Mouse (Mus musculus) embryonic fibroblast, embryonic 13.5 days (primary cell): Measurements from ENCODE around the gene Tgfbrap1.

Source experiments
- CTCF ChIP-seq: IDR thresholded peaks from 2 replicates; pipeline ENCODE4 v1.5.1; 2011; ENCODE audit warnings: mild to moderate bottlenecking, control low read depth, low read length, moderate library complexity, borderline replicate concordance; ENCODE audit not compliant: insufficient read depth
- POLR2A ChIP-seq: IDR thresholded peaks from 2 replicates; pipeline ENCODE4 v1.6.1; 2011; ENCODE audit warnings: low read depth, mild to moderate bottlenecking, control low read depth, low read length, moderate library complexity

GRCm38 (mm10) chr1:43006524-43006923 is 91.9 kb downstream of the Tgfbrap1 start:
- TF ChIP-seq POLR2A (no peak), CTCF (no peak)
